Mouse (Mus musculus): ENCODE results near the gene Mrps34. TPM values are rescaled to one million over a fixed set of nuclear protein-coding genes. Genes with fewer than 3 reads are reported as not detected.

Gene Mrps34
- total and polyA plus RNA-seq, 2 experiments from 2014 or later = 39.5 to 128 TPM

DNA sequence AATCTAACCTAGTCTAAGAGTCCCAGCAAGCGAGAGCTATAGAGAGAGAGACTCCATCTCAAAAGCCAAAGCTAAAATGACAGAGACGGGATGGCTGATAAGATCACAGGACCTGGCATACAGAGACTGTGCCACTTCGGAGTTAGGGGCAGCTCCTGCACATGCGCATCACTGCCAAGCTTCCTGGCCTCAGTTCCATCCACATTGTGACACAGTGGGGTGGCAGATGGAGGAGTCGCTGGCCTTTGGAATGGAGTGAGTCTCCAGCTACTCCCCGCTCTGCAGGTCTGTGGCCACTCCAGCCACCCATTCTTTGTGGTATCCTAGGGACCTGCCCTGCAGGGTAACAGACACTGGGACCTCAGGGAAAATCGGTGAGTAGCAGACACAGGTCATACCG lies 29.1 kb upstream of the Mrps34 start, which contains the start of gene Igfals:
TSS of gene Igfals (plus strand) at position 222 of the 400 bp plus-strand sequence.
- Histone ChIP-seq H3K4me1 (ENCODE audit: insufficient read depth) (no peaks in the 10 kb centered on the region), H3K9me3 (ENCODE audit: low read length) (no peaks in the 10 kb centered on the region), H3K4me3 (ENCODE audit: low read depth, low read length) (no peak within 1 kb of the TSS), H3K9ac (no peak within 1 kb of the TSS), H3K4me2 (ENCODE audit: low read depth) (no peak within 1 kb of the TSS), H3K27me3 (ENCODE audit: insufficient read depth, low read length) (no peaks in the 10 kb centered on the region), H3K27ac (ENCODE audit: low read depth, low read length) (no peak within 1 kb of the TSS), H3K36me3 (ENCODE audit: insufficient read depth) (peaks cover 35% of the 10 kb centered on the region)
- ATAC-seq = no peak
- no peak for DNase-seq
- no peak for TF ChIP-seq CTCF (IDR thresholded peaks at IDR 0.05; ENCODE audit: low read depth)
- 91% methylated on average over 8 of the region's 8 CpGs for WGBS

DNA sequence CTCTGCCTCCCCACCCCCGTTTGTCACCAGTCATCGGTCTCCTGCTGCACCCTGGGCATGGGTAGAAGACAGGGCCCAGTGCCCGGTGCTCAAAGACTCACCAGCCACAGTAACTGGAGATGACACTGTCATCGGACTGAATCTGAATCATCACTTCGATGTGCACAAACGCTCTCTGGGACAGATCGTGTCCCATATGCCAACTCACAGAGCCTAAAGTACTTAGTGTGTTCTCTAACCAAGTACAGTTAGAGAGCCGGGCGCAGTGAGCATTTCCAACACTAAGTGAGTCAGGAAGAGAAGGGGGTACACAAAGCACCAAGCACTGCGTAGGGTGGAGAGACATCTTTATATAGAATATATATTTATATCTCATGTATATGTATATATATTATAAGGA lies 27.0 kb upstream of the Mrps34 start:
- no peak overlapping the region for H3K4me2 ChIP-seq (ENCODE audit: low read depth)
- no peak for TF ChIP-seq CTCF (IDR thresholded peaks at IDR 0.05; ENCODE audit: low read depth)
- no peaks in the 10 kb centered on the region for H3K4me1 ChIP-seq (ENCODE audit: insufficient read depth)
- 94% methylated on average over 10 of the region's 10 CpGs for WGBS
- H3K4me3 ChIP-seq (ENCODE audit: low read depth, low read length) = no peak overlapping the region
- no peak for DNase-seq
- peaks cover 17% of the 10 kb centered on the region; the same call in 1 of the 2 replicates for H3K36me3 ChIP-seq (ENCODE audit: insufficient read depth)
- H3K27ac ChIP-seq (ENCODE audit: low read depth, low read length) = no peak overlapping the region
- H3K9me3 ChIP-seq (ENCODE audit: low read length) = no peaks in the 10 kb centered on the region
- no peak overlapping the region for H3K9ac ChIP-seq
- ATAC-seq = no peak
- no peaks in the 10 kb centered on the region for H3K27me3 ChIP-seq (ENCODE audit: insufficient read depth, low read length)

DNA sequence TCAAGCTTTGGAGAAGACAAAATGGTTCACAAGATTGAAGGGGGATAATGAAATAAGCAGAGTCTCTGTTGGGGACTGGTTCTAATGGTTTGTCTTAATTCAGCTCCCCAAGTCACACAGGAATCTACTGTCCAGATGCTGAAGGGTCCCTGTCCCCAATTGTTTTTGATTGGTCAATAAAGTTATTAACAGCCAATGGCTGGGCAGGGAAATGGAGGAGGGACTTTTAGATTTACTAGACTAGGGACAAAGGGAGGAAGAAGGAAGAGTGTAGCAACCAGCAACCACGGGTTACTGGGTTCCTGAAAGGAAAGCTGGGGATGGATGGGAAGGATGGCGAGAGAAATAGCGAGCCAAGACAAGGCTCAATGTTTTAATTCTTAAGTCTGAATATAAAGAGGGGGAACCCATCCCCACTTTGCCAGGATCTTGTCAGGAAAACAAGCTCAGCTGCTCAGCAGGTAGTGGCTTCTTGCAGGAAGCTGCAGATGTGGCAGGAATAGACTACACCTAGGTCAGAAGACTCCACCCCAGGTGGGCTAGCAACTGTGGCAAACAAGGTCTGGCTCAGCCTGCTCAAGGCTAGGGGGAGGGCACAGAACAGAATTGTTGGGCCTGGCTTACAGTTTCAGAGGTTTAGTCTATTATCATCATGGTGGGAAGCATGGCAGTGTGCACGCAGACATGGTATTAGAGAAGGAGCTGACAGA lies 21.1 kb upstream of the Mrps34 start:
- no peaks in the 10 kb centered on the region for H3K9me3 ChIP-seq (ENCODE audit: low read length)
- H3K27ac ChIP-seq (ENCODE audit: low read depth, low read length) = no peak overlapping the region
- WGBS = 40% methylated on average over 4 of the region's 4 CpGs
- no peak for TF ChIP-seq CTCF (IDR thresholded peaks at IDR 0.05; ENCODE audit: low read depth)
- DNase-seq (no peak), ATAC-seq (no peak)
- H3K4me1 ChIP-seq (ENCODE audit: insufficient read depth) = no peaks in the 10 kb centered on the region
- H3K36me3 ChIP-seq (ENCODE audit: insufficient read depth) = no peaks in the 10 kb centered on the region
- H3K4me2 ChIP-seq (ENCODE audit: low read depth) = no peak overlapping the region
- H3K9ac ChIP-seq = no peak overlapping the region
- no peak overlapping the region for H3K4me3 ChIP-seq (ENCODE audit: low read depth, low read length)
- no peaks in the 10 kb centered on the region for H3K27me3 ChIP-seq (ENCODE audit: insufficient read depth, low read length)

DNA sequence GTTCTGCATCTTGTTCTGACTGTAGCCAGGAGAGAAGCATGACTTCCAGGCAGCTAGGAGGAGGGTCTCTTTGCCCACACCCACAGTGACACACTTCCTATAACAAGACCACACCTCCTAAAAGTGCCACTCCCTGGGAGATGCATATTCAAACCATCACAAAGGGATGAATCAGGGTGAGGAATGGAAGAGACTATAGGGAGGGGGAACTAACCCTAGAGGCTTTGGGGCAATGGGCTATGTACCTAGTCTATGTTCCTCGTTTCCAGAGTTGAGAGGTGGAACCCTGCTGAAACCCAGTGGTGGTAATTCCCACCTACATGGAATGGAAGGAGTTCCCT lies 20.5 kb upstream of the Mrps34 start:
- no peaks in the 10 kb centered on the region for H3K9me3 ChIP-seq (ENCODE audit: low read length)
- TF ChIP-seq CTCF (IDR thresholded peaks at IDR 0.05; ENCODE audit: low read depth) = no peak
- H3K27ac ChIP-seq (ENCODE audit: low read depth, low read length) = no peak overlapping the region
- ATAC-seq (no peak), DNase-seq (no peak)
- 50% methylated on average over 1 of the region's 1 CpGs for WGBS
- H3K4me1 ChIP-seq (ENCODE audit: insufficient read depth) = no peaks in the 10 kb centered on the region
- no peak overlapping the region for H3K4me3 ChIP-seq (ENCODE audit: low read depth, low read length)
- no peak overlapping the region for H3K4me2 ChIP-seq (ENCODE audit: low read depth)
- no peaks in the 10 kb centered on the region for H3K36me3 ChIP-seq (ENCODE audit: insufficient read depth)
- H3K27me3 ChIP-seq (ENCODE audit: insufficient read depth, low read length) = no peaks in the 10 kb centered on the region
- no peak overlapping the region for H3K9ac ChIP-seq

DNA sequence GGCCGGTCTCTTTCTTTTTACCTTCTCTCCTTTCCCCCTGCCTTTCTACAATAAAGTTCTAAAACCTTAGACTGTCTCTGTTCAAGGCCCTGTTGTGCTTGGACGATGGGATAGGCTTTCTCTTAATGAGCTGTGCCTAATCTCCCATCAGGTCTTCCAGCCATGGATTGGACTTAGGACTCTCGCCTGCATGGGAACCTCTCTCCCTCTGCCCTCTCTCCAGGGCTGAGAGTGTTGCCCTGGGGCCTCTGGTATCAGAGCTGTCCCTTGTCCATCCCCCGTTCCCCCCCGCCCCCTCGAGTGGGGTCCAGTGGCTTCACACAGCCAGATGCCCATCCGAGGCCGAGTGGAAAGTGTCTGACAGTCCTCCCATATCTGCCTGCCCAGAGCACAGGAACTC lies 19.9 kb upstream of the Mrps34 start:
- DNase-seq (no peak), ATAC-seq (no peak)
- Histone ChIP-seq H3K9me3 (ENCODE audit: low read length) (no peaks in the 10 kb centered on the region), H3K4me2 (ENCODE audit: low read depth) (no peak overlapping the region), H3K27me3 (ENCODE audit: insufficient read depth, low read length) (no peaks in the 10 kb centered on the region), H3K4me1 (ENCODE audit: insufficient read depth) (no peaks in the 10 kb centered on the region), H3K36me3 (ENCODE audit: insufficient read depth) (no peaks in the 10 kb centered on the region), H3K9ac (no peak overlapping the region), H3K27ac (ENCODE audit: low read depth, low read length) (no peak overlapping the region), H3K4me3 (ENCODE audit: low read depth, low read length) (no peak overlapping the region)
- WGBS = 83% methylated on average over 8 of the region's 8 CpGs
- TF ChIP-seq CTCF (IDR thresholded peaks at IDR 0.05; ENCODE audit: low read depth) = no peak

DNA sequence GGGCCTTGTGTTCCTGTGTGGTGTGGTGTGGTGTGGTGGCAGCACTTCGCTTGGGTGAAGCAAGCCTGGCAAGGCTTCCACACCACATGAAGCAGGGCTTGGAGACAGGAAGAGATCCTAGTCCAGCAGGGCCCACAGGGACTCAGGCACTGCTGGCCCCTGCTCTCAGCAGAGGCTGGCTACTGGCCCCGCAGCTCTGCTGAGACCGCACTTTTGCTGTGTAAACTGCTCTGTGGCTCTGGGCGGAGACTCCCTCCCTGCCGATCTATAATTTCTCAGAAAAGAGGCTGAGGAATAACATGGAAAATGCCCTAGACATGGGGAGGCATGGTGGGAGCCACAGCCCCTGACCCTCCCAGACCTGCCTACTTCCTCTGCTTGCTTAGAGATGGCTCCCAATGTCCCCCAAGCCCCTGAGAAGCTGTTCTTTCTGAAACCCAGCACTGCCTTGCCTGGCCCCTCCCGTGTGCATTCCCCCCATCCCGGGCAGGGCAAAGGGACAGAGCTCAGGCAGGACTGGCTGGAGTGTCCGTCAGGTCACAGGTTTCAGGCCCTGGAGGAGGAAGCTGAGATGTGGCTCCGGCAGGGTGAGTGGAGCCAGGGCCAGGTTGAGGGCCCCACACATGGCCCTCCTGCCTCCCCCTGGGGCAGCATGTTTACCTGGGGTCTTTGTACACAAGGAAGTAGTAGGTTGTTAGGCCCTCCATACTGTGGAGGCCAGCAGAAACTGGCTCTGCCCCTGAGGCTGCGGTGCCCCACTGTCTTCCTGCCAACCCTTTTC lies 17.4 kb upstream of the Mrps34 start:
- no peak overlapping the region for H3K4me3 ChIP-seq (ENCODE audit: low read depth, low read length)
- H3K9me3 ChIP-seq (ENCODE audit: low read length) = no peaks in the 10 kb centered on the region
- no peak overlapping the region for H3K27ac ChIP-seq (ENCODE audit: low read depth, low read length)
- no peaks in the 10 kb centered on the region for H3K27me3 ChIP-seq (ENCODE audit: insufficient read depth, low read length)
- H3K9ac ChIP-seq = no peak overlapping the region
- 70% methylated on average over 10 of the region's 10 CpGs for WGBS
- H3K4me1 ChIP-seq (ENCODE audit: insufficient read depth) = no peaks in the 10 kb centered on the region
- H3K4me2 ChIP-seq (ENCODE audit: low read depth) = no peak overlapping the region
- no peak for ATAC-seq
- H3K36me3 ChIP-seq (ENCODE audit: insufficient read depth) = peaks cover 3% of the 10 kb centered on the region
- TF ChIP-seq CTCF (IDR thresholded peaks at IDR 0.05; ENCODE audit: low read depth) = no peak
- DNase-seq = no peak

DNA sequence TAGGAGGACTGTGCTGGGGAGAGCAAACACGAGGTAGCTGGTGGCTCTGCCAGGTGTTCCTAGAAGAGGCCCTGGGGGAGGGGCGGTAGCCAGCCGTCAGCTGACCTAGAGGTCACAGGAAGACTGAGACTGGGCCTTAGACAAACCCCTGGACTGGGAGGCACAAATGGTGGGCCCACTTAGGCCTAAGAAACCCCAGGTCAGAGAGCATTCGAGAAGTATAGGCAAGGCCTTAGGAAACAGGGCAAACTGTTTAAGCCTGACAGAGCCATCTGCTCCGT lies 16.9 kb upstream of the Mrps34 start:
- no peaks in the 10 kb centered on the region for H3K27me3 ChIP-seq (ENCODE audit: insufficient read depth, low read length)
- no peaks in the 10 kb centered on the region for H3K9me3 ChIP-seq (ENCODE audit: low read length)
- H3K9ac ChIP-seq = no peak overlapping the region
- DNase-seq (no peak), ATAC-seq (no peak)
- no peaks in the 10 kb centered on the region for H3K4me1 ChIP-seq (ENCODE audit: insufficient read depth)
- no peak overlapping the region for H3K4me3 ChIP-seq (ENCODE audit: low read depth, low read length)
- TF ChIP-seq CTCF (IDR thresholded peaks at IDR 0.05; ENCODE audit: low read depth) = no peak
- H3K36me3 ChIP-seq (ENCODE audit: insufficient read depth) = peaks cover 8% of the 10 kb centered on the region
- no peak overlapping the region for H3K4me2 ChIP-seq (ENCODE audit: low read depth)
- WGBS = 46% methylated on average over 5 of the region's 5 CpGs
- no peak overlapping the region for H3K27ac ChIP-seq (ENCODE audit: low read depth, low read length)

All from forebrain, postnatal 0 days (tissue).